Mouse (Mus musculus): ENCODE measurements at regions not wholly inside any gene's neighbourhood (a gene's known extent, or its start where the extent isn't known, plus 50 kb on each side); places are given as distances from the start of the nearest gene placed in this dataset.
A peak's percentile ranks its signal among the peaks of the same experiment; 100 is the strongest.

DNA sequence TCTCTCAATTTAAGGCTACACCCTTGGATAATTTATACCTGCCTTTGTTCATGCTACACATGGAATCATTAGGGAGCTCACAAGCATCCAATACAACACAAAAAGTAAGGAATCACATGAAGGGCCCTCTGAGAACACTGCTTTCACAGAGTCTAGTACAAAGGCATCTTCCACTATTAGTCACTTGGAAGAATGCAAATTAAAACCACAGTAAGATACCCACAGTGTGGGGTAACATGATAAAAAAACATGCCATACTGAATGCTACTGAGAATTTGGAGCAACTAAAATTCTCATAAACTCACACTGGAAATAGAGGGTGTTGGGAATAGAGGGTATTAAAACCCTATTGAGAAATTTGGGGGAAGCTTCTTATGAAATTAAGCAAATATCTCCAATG lies 197.6 kb upstream of the Tent5a start:
- no peak for DNase-seq (ENCODE audit: low spot score in 2 of 2)

DNA sequence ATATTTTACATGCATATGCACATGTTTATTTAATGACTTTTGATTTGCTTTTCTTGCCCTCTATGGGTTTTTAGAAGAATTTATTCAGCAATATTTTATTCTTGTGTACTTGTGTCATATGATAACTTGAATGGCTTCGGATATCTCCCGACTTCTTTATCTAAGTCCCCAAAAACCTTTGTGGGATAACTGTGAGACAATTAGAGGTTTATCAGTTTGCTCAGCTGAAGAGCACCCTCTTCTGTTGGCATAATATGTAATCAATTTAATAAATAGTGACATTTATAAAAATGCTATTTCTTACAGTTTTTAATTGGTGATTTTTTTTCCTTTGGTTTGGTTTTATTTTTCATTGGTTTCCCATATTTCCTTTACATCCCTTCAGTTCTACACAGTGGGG lies 194.2 kb upstream of the Tent5a start:
- no peak for DNase-seq (ENCODE audit: low spot score in 2 of 2)

- DNase-seq (ENCODE audit: low spot score in 2 of 2) = no peak
Measured at GRCm38 (mm10) chr9:85520941-85521340, 193.8 kb upstream of the Tent5a start.

GRCm38 (mm10) chr9:85499006-85499405 lies 171.9 kb upstream of the Tent5a start:
- no peak for DNase-seq (ENCODE audit: low spot score in 2 of 2)

- no peak for DNase-seq (ENCODE audit: low spot score in 2 of 2)
Measured at GRCm38 (mm10) chr9:85497348-85497747, 170.2 kb upstream of the Tent5a start.

DNA sequence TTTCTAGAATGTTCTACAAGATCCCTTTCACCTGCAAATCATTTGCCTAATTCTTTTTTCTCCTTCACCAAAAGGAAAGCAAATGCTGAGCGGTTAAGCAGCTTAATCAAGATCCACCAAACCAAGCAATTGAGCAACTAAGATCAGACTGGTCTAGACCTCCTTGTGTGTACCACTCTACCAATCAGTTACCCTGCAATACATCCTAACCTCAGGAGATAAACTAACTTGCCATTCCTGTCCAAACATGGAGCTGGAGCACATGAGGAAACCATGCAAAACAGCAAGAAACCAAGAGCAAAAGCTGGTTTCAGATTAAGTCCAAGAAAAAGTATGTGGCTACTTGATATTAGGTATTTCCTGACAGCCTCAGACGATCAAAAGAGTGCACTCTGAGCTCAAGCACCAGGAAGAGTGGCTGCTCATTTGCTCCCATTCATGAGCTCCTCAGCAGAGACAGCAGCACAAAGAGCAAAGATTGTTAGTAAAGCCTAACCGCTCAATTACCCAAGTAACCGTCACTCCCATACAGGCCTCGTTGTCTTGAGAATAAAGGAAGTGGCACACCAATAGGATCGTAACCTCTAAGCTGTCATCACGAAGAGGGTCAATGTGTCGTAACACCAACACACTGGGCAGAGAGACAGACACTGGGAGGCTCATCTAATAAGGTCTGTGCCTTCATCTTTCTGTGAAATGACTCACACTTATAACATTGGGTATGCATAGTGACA lies 169.5 kb upstream of the Tent5a start:
- no peak for DNase-seq (ENCODE audit: low spot score in 2 of 2)

DNA sequence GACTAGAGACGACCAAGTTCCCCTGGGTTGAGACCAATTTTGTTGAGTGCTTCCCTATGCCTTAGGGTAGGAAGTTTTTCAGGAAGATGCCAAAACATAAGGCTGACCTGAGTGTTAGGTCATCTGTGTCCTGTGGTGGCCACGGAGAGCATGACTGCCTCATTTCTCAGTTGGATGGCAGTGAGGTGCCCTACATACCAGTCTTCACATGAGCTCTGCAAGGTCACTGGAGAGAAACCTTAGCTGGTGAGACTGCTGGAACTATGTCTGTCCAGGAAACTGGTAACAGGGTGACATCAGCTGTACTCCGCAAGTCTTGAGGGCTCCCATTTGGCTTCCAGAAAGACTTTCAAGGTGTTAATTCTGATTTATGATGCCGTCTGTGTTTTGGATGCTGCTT lies 167.9 kb upstream of the Tent5a start:
- no peak for DNase-seq (ENCODE audit: low spot score in 2 of 2)

- DNase-seq (ENCODE audit: low spot score in 2 of 2) = no peak
Measured at GRCm38 (mm10) chr9:85493760-85494159, 166.6 kb upstream of the Tent5a start.

- no peak for DNase-seq (ENCODE audit: low spot score in 2 of 2)
Measured at GRCm38 (mm10) chr9:85490367-85490766, 163.2 kb upstream of the Tent5a start.

- DNase-seq (ENCODE audit: low spot score in 2 of 2) = no peak
Measured at GRCm38 (mm10) chr9:85487915-85488314, 160.8 kb upstream of the Tent5a start.

DNA sequence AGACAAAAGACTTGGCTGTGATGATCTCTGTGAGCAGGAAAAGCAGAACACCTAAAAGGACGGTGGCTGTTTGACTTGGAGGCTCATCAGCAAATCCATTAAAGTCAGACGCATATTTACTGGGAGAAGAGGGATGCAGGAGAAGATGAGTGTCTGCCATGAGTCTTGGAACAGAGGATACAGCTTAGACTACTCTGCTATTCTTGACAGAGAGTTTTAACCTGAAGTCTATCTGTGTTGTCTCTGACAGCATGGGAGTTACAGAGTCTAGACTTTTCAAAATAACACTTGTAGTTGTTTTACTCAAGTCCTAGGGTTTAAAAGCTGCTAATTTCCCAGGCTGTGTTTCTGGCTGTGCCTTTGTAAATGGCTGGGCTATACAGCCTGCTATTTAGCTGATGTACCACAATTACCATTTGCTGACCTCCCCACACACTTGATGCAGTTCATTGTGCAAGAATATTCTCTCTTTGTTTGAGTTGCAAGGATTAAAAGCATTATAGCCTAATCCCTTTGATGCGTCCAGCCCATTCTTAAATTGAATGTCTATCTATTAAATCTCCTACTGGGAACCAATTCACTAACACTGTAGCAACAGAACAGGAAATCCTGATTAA lies 160.0 kb upstream of the Tent5a start:
- no peak for DNase-seq (ENCODE audit: low spot score in 2 of 2)

GRCm38 (mm10) chr9:85485749-85486148 lies 158.6 kb upstream of the Tent5a start:
- no peak for DNase-seq (ENCODE audit: low spot score in 2 of 2)

DNA sequence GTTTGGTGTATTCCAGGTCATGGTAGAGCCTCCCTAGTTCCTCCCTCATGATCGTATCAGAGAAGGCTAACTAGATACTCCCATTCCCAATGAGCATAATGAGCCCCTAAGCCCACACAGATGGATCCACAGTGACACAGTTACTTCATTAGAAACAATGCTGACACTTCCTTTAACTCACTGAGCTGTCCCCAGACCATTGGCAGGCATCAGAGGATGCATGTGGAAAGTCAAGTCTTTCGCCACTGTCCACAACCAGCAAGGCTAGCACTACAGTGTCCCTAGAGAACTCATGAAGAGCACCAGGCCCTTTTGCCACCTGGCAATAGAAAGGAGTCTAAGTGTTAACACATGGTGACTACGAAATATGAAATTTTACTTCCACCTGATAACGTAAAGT lies 156.1 kb upstream of the Tent5a start:
- no peak for DNase-seq (ENCODE audit: low spot score in 2 of 2)

- DNase-seq (ENCODE audit: low spot score in 2 of 2) = no peak
Measured at GRCm38 (mm10) chr9:85480566-85480965, 153.4 kb upstream of the Tent5a start.

DNA sequence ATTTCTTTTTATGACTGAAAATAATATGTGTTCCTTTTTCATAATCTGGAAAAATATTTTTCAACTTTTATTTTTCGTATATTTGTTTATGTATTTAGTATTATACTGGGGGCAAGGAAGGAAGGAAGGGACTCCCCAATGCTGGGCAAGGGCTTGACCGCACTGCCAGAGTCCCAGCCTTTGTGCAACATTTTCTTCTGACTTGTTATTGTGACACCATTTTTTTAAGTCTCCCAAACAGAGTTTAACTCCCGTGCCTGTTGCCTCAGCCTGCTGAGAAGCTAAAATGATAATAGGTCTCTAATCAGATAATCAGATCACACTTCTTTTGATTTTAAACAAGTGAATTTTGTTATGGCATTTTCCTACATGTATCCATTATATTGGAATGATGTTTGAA lies 148.1 kb upstream of the Tent5a start:
- DNase-seq (ENCODE audit: low spot score in 2 of 2) = no peak

GRCm38 (mm10) chr9:85470264-85470821 lies 143.2 kb upstream of the Tent5a start:
- DNase-seq (ENCODE audit: low spot score in 2 of 2) = no peak

GRCm38 (mm10) chr9:85469288-85469687 lies 142.1 kb upstream of the Tent5a start:
- no peak for DNase-seq (ENCODE audit: low spot score in 2 of 2)

DNA sequence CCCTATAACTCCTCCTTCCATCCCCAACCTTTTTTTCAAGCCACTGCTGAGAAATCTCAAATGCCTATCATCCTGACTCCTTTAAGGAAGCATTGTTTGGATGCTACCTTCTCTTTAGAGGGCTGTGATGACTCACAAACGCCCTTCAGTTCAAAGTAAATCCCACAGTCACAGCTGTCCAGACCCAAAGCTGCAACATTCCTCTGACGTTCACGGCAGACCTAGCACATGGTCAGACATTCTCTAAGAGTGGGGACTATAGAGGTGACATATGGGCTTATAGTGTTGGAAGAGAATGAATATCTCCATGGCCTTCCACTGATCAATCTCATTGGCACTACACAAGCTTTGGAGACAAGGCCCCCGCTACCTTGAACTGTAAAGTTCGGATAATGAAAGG lies 139.5 kb upstream of the Tent5a start:
- no peak for DNase-seq (ENCODE audit: low spot score in 2 of 2)

GRCm38 (mm10) chr9:85459062-85459805 lies 132.1 kb upstream of the Tent5a start:
- DNase-seq (ENCODE audit: low spot score in 2 of 2) = peak in 1 of 2 experiments; percentile 11

GRCm38 (mm10) chr9:85458356-85458755 lies 131.2 kb upstream of the Tent5a start:
- no peak for DNase-seq (ENCODE audit: low spot score in 2 of 2)

GRCm38 (mm10) chr9:85457400-85457799 lies 130.3 kb upstream of the Tent5a start:
- DNase-seq (ENCODE audit: low spot score in 2 of 2) = no peak

- DNase-seq (ENCODE audit: low spot score in 2 of 2) = no peak
Measured at GRCm38 (mm10) chr9:85455382-85455781, 128.2 kb upstream of the Tent5a start.

All from urinary bladder, adult 18-20 months (tissue).